8 mouse cellular contexts compared by ENCODE assay signal in the genomic region with DNA sequence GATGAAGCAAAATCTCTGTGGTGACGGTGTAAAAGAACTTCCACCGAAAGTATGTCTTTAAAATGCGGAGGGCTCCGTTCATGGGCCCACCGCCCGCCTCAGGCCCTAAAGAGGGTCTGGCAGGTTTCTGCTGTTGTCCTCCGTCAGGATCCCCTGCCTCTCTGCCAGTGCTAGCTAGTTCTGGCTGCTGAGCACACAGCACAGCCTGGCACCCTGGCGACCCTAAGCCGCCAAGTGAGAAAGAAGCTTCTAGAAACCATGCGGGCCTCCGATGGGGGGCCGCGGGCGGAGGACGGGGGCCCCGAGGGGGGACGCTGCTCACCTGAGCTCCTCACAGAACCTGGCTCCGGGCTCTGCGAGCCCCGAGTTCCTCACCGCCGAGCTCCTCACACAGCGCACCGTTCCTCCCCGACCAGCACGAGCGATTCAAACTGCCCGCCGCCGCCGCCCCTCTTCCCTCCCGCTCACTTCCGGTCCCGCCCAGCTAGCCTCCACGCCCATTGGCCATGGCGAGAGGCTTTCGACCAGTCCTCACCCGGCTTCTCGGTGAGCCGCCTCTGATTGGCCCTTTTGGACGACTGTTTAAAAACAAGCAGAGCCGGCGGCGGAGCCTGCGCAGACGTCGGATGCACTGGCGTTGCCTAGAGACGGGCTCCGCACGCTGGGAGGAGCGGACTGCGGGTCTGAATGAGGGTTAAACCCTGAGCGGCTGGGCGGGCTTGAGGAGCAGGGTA. TPM values are rescaled to one million over a fixed set of nuclear protein-coding genes. Genes with fewer than 3 reads are reported as not detected.
DNase-seq lines count a peak whose midpoint lies in the region; ATAC-seq and TF ChIP-seq lines count a peak whose summit lies in the region.

A gene (minus strand): TSS at position 433 of the 734 bp plus-strand sequence.

- TF ChIP-seq CTCF in CH12.LX (conservative IDR thresholded peaks at IDR 0.05 in 1 of 2, IDR thresholded peaks at IDR 0.05 in 1 of 2; ENCODE audit: low read depth in 2 of 2, low read length in 2 of 2) = no peak

- H3K79me2 ChIP-seq in CH12.LX (replicated peaks; ENCODE audit: control insufficient read depth, extremely low read depth, insufficient read depth, poor library complexity, severe bottlenecking) = peaks cover 13% of the 10 kb centered on the region

- peaks cover 0 to 22% of the 10 kb centered on the region in 2 experiments; a peak in 2 of 4 replicates for H3K4me1 ChIP-seq in CH12.LX (ENCODE audit: control insufficient read depth in 1 of 2, insufficient read depth in 2 of 2)
- peaks cover 9% of the 10 kb centered on the region; the same call in 1 of the 2 replicates for H3K4me1 ChIP-seq in forebrain, embryonic 11.5 days (replicated peaks; ENCODE audit: control insufficient read depth, insufficient read depth, low read length)
- peaks cover 29% of the 10 kb centered on the region for H3K4me1 ChIP-seq in heart, embryonic 16.5 days (ENCODE audit: control insufficient read depth, insufficient read depth, low read length)
- H3K4me1 ChIP-seq in liver, embryonic 15.5 days (replicated peaks) = peaks cover 34% of the 10 kb centered on the region
- peaks cover 23% of the 10 kb centered on the region for H3K4me1 ChIP-seq in neural tube, embryonic 12.5 days

- peak; percentile 98 for DNase-seq in CH12.LX (ENCODE audit: extremely low read depth)
- peak; percentile 97 for DNase-seq in c-Kit-positive CD71-positive TER-119-negative erythroid progenitor cells, embryonic 14.5 days (ENCODE audit: low read depth)
- DNase-seq in forebrain, embryonic 11.5 days (ENCODE audit: low spot score) = peak; percentile 99
- peak; percentile 99 for DNase-seq in kidney, postnatal 36 days
- DNase-seq in telencephalon, adult 2 months (ENCODE audit: low read depth, low spot score) = peak; percentile 97

- peak within 1 kb of the TSS; percentile 96 for H3K4me2 ChIP-seq in CH12.LX (ENCODE audit: insufficient read depth, low read depth, poor library complexity, severe bottlenecking)
- peak within 1 kb of the TSS; percentile 88 for H3K4me2 ChIP-seq in forebrain, embryonic 11.5 days (ENCODE audit: low read depth, low read length, severe bottlenecking)
- peak within 1 kb of the TSS; percentile 80 for H3K4me2 ChIP-seq in heart, embryonic 16.5 days (ENCODE audit: low read depth, low read length)
- H3K4me2 ChIP-seq in liver, embryonic 15.5 days = peak within 1 kb of the TSS; percentile 75
- peak within 1 kb of the TSS; percentile 95 for H3K4me2 ChIP-seq in neural tube, embryonic 12.5 days (replicated peaks)

- peaks cover 10% of the 10 kb centered on the region for H3K27me3 ChIP-seq in CH12.LX (replicated peaks)
- H3K27me3 ChIP-seq in forebrain, embryonic 11.5 days (ENCODE audit: control insufficient read depth, insufficient read depth, low read length) = no peaks in the 10 kb centered on the region
- no peaks in the 10 kb centered on the region for H3K27me3 ChIP-seq in heart, embryonic 16.5 days (ENCODE audit: control insufficient read depth, insufficient read depth, low read length)
- peaks cover 5% of the 10 kb centered on the region; the same call in 1 of the 2 replicates for H3K27me3 ChIP-seq in liver, embryonic 15.5 days
- H3K27me3 ChIP-seq in neural tube, embryonic 12.5 days (replicated peaks) = no peaks in the 10 kb centered on the region

- ATAC-seq in forebrain, embryonic 11.5 days (replicated peaks; ENCODE audit: low FRiP score) = peak; percentile 100
- peak; percentile 99 for ATAC-seq in heart, embryonic 16.5 days (replicated peaks; ENCODE audit: extremely low read depth, insufficient read depth, low FRiP score)
- peak; percentile 99 for ATAC-seq in liver, embryonic 15.5 days (ENCODE audit: insufficient read depth)
- peak; percentile 100 for ATAC-seq in neural tube, embryonic 12.5 days (ENCODE audit: low FRiP score, low read depth)

- peaks cover 9 to 30% of the 10 kb centered on the region in 2 experiments for H3K36me3 ChIP-seq in CH12.LX (replicated peaks in 1 of 2; ENCODE audit: control insufficient read depth in 1 of 2, insufficient read depth in 1 of 2, low read length in 1 of 2)
- H3K36me3 ChIP-seq in forebrain, embryonic 11.5 days (ENCODE audit: control insufficient read depth, insufficient read depth, low read length) = peaks cover 5% of the 10 kb centered on the region; the same call in 1 of the 2 replicates
- H3K36me3 ChIP-seq in heart, embryonic 16.5 days (ENCODE audit: control insufficient read depth, insufficient read depth) = peaks cover 20% of the 10 kb centered on the region
- H3K36me3 ChIP-seq in liver, embryonic 15.5 days (replicated peaks) = peaks cover 37% of the 10 kb centered on the region
- peaks cover 17% of the 10 kb centered on the region for H3K36me3 ChIP-seq in neural tube, embryonic 12.5 days

- peak; percentile 80 for TF ChIP-seq POLR2A in CH12.LX (IDR thresholded peaks at IDR 0.05; ENCODE audit: low read depth, low read length)

- WGBS in forebrain, embryonic 11.5 days = under 1% methylated on average over 46 of the region's 55 CpGs
- under 1% methylated on average over 55 of the region's 55 CpGs for WGBS in heart, embryonic 16.5 days
- WGBS in liver, embryonic 15.5 days (ENCODE audit: insufficient replicate concordance) = under 1% methylated on average over 55 of the region's 55 CpGs
- WGBS in neural tube, embryonic 12.5 days = under 1% methylated on average over 54 of the region's 55 CpGs

- H3K9me3 ChIP-seq in CH12.LX (replicated peaks; ENCODE audit: low read length) = no peaks in the 10 kb centered on the region
- no peaks in the 10 kb centered on the region for H3K9me3 ChIP-seq in forebrain, embryonic 11.5 days (ENCODE audit: control insufficient read depth, low read length)
- no peaks in the 10 kb centered on the region for H3K9me3 ChIP-seq in heart, embryonic 16.5 days (replicated peaks; ENCODE audit: control insufficient read depth, low read length)
- no peaks in the 10 kb centered on the region for H3K9me3 ChIP-seq in liver, embryonic 15.5 days (replicated peaks)
- no peaks in the 10 kb centered on the region for H3K9me3 ChIP-seq in neural tube, embryonic 12.5 days

- H3K27ac ChIP-seq in CH12.LX (ENCODE audit: insufficient read depth, low read depth) = no peak within 1 kb of the TSS
- peak within 1 kb of the TSS; percentile 70 for H3K27ac ChIP-seq in forebrain, embryonic 11.5 days (ENCODE audit: low read depth, low read length)
- peak within 1 kb of the TSS; percentile 83 for H3K27ac ChIP-seq in heart, embryonic 16.5 days (ENCODE audit: low read length)
- peak within 1 kb of the TSS; percentile 83 for H3K27ac ChIP-seq in liver, embryonic 15.5 days (replicated peaks)
- no peak within 1 kb of the TSS for H3K27ac ChIP-seq in neural tube, embryonic 12.5 days

- H3K4me3 ChIP-seq in CH12.LX (replicated peaks in 1 of 3; ENCODE audit: low read depth in 2 of 3, low read length in 2 of 3, poor library complexity in 1 of 3) = peak within 1 kb of the TSS; percentile 72 to 88 (median 76)
- peak within 1 kb of the TSS; percentile 88 for H3K4me3 ChIP-seq in forebrain, embryonic 11.5 days (ENCODE audit: low read depth, low read length)
- H3K4me3 ChIP-seq in heart, embryonic 16.5 days (ENCODE audit: low read length) = peak within 1 kb of the TSS; percentile 75
- peak within 1 kb of the TSS; percentile 98 for H3K4me3 ChIP-seq in liver, embryonic 15.5 days (replicated peaks)
- H3K4me3 ChIP-seq in neural tube, embryonic 12.5 days = peak within 1 kb of the TSS; percentile 72

- peak within 1 kb of the TSS; percentile 71 for H3K9ac ChIP-seq in CH12.LX (ENCODE audit: insufficient read depth, low read depth)
- H3K9ac ChIP-seq in forebrain, embryonic 11.5 days (ENCODE audit: low read length) = peak within 1 kb of the TSS; percentile 90
- peak within 1 kb of the TSS; percentile 81 for H3K9ac ChIP-seq in heart, embryonic 16.5 days (ENCODE audit: low read length)
- H3K9ac ChIP-seq in liver, embryonic 15.5 days = peak within 1 kb of the TSS; percentile 96
- H3K9ac ChIP-seq in neural tube, embryonic 12.5 days = peak within 1 kb of the TSS; percentile 65

- dilution Hi-C loops in CH12.LX (cut with MboI; ENCODE audit: extremely low pct_ligation_motif_present, extremely low pct_unique_long_range_greater_than_20kb, low sequenced_read_pairs) = no loop called here

- no peak for TF ChIP-seq RAD21 in CH12.LX (IDR thresholded peaks at IDR 0.05; ENCODE audit: low read depth, low read length)

- no peak for TF ChIP-seq EP300 in CH12.LX (IDR thresholded peaks at IDR 0.05; ENCODE audit: low read length)

- in situ Hi-C loops in CH12.LX (cut with MboI; ENCODE audit: low pct_ligation_motif_present, low pct_unique_long_range_greater_than_20kb, low sequenced_read_pairs) = no loop called here

TF ChIP-seq in CH12.LX, 34 proteins besides CTCF, POLR2A, EP300 and RAD21 (continues in another document):
- TF ChIP-seq HCFC1 (IDR thresholded peaks at IDR 0.05; ENCODE audit: low read depth, low read length) (peak; percentile 73), MEF2A (IDR thresholded peaks at IDR 0.05; ENCODE audit: borderline replicate concordance, low read depth, low read length) (no peak), TBP (conservative IDR thresholded peaks at IDR 0.05; ENCODE audit: low read depth, low read length) (0 out of 2 replicates have a peak, but pooled peaks have one; percentile 15), JUND (conservative IDR thresholded peaks at IDR 0.05; ENCODE audit: low read depth, low read length) (no peak), USF1 (IDR thresholded peaks at IDR 0.05; ENCODE audit: low read depth, low read length) (no peak), ZKSCAN1 (IDR thresholded peaks at IDR 0.05; ENCODE audit: borderline replicate concordance, low read depth, low read length) (no peak), ELF1 (IDR thresholded peaks at IDR 0.05; ENCODE audit: low read depth, low read length) (peak; percentile 81), GABPA (IDR thresholded peaks at IDR 0.05; ENCODE audit: insufficient replicate concordance, low read depth, low read length) (no peak), ZC3H11A (IDR thresholded peaks at IDR 0.05; ENCODE audit: low read depth, low read length) (no peak), USF2 (conservative IDR thresholded peaks at IDR 0.05; ENCODE audit: low read depth, low read length) (no peak), NELFE (IDR thresholded peaks at IDR 0.05; ENCODE audit: low read depth, low read length) (peak; percentile 64; the same call in 1 of the 2 replicates), TCF12 (IDR thresholded peaks at IDR 0.05; ENCODE audit: low read depth, low read length) (peak; percentile 58; the same call in 1 of the 2 replicates), KAT2A (IDR thresholded peaks at IDR 0.05; ENCODE audit: insufficient replicate concordance, low read length) (peak; percentile 39; the same call in 1 of the 2 replicates)

RNA-seq across cellular contexts. Expression of the gene that starts here (rescaled TPM):
- 21.5 and 22.3 TPM in 2 replicates for total RNA-seq in CH12.LX (2012; rRNA removed)
- 10.4 and 16.5 TPM in 2 replicates for total RNA-seq in CH12.LX (2014; rRNA removed)
- polyA plus RNA-seq in CH12.LX (2012; ENCODE audit: insufficient read length, low read depth) = 23.4 and 28.2 TPM in 2 replicates
- polyA plus RNA-seq in forebrain, embryonic 11.5 days (2014; fragmentation: Nextera tagmentation; extraction: Ambion mirVana) = 127 and 150 TPM in 2 replicates
- polyA plus RNA-seq in heart, embryonic 16.5 days (2015; fragmentation: Nextera tagmentation; extraction: Ambion mirVana) = 63.4 and 65.6 TPM in 2 replicates
- 46.3 and 50.3 TPM in 2 replicates for polyA plus RNA-seq in liver, embryonic 15.5 days (2015; fragmentation: Nextera tagmentation; extraction: Ambion mirVana)
- 74.8 and 77.7 TPM in 2 replicates for polyA plus RNA-seq in neural tube, embryonic 12.5 days (2016; fragmentation: Nextera tagmentation; extraction: Ambion mirVana)

Comparison
In these comparisons a context has a peak if more than half of its experiments do, and no peak if none do; other contexts are left out.
1. H3K27ac ChIP-seq: peak in forebrain, embryonic 11.5 days (single experiment), heart, embryonic 16.5 days (single experiment) and liver, embryonic 15.5 days (single experiment); none in CH12.LX (single experiment) and neural tube, embryonic 12.5 days (single experiment).
2. Peak in every context shown above with its lines, with median percentiles within 50 percentile points of each other: DNase-seq, H3K4me2 ChIP-seq, H3K4me3 ChIP-seq, H3K9ac ChIP-seq and ATAC-seq.